Mouse (Mus musculus): ENCODE measurements at regions not wholly inside any gene's neighbourhood (a gene's known extent, or its start where the extent isn't known, plus 50 kb on each side); places are given as distances from the start of the nearest gene placed in this dataset.
A peak's percentile ranks its signal among the peaks of the same experiment; 100 is the strongest.

GRCm38 (mm10) chr11:24708790-24709189 is 630.9 kb downstream of the Bcl11a start:
- no peak overlapping the region for H3K4me3 ChIP-seq

GRCm38 (mm10) chr11:24716539-24717287 is 638.9 kb downstream of the Bcl11a start:
- 86% methylated on average over 12 of the region's 12 CpGs for WGBS
- no peaks in the 10 kb centered on the region for H3K9me3 ChIP-seq (replicated peaks)
- H3K4me3 ChIP-seq, result no peak overlapping the region
- H3K4me1 ChIP-seq, result peaks cover 8% of the 10 kb centered on the region; the same call in 1 of the 2 replicates
- no peaks in the 10 kb centered on the region for H3K27me3 ChIP-seq (ENCODE audit: low read depth, poor library complexity, severe bottlenecking)
- DNase-seq (ENCODE audit: low spot score), result no peak
- H3K36me3 ChIP-seq, result no peaks in the 10 kb centered on the region
- H3K27ac ChIP-seq (replicated peaks), result no peak overlapping the region

More at GRCm38 (mm10) chr11:24708790-24709189, 630.9 kb downstream of the Bcl11a start:
- Histone ChIP-seq H3K27ac (replicated peaks) (no peak overlapping the region), H3K36me3 (no peaks in the 10 kb centered on the region), H3K9me3 (replicated peaks) (no peaks in the 10 kb centered on the region), H3K4me1 (no peaks in the 10 kb centered on the region), H3K27me3 (ENCODE audit: low read depth, poor library complexity, severe bottlenecking) (no peaks in the 10 kb centered on the region)
- DNase-seq (ENCODE audit: low spot score), result no peak
- WGBS, result 89% methylated on average over 3 of the region's 3 CpGs

GRCm38 (mm10) chr11:24724259-24724937 is 646.5 kb downstream of the Bcl11a start:
- H3K27me3 ChIP-seq (ENCODE audit: low read depth, poor library complexity, severe bottlenecking), result no peaks in the 10 kb centered on the region
- no peaks in the 10 kb centered on the region for H3K9me3 ChIP-seq (replicated peaks)
- H3K27ac ChIP-seq (replicated peaks), result no peak overlapping the region
- DNase-seq (ENCODE audit: low spot score), result no peak
- H3K36me3 ChIP-seq, result no peaks in the 10 kb centered on the region
- H3K4me1 ChIP-seq, result 0 out of 2 replicates have a peak, but pooled peaks cover 3% of the 10 kb centered on the region
- WGBS, result 91% methylated on average over 5 of the region's 5 CpGs
- no peak overlapping the region for H3K4me3 ChIP-seq

- Histone ChIP-seq H3K27me3 (ENCODE audit: low read depth, poor library complexity, severe bottlenecking) (no peaks in the 10 kb centered on the region), H3K4me3 (no peak overlapping the region), H3K36me3 (no peaks in the 10 kb centered on the region), H3K4me1 (peaks cover 6% of the 10 kb centered on the region; the same call in 1 of the 2 replicates), H3K27ac (replicated peaks) (no peak overlapping the region), H3K9me3 (replicated peaks) (no peaks in the 10 kb centered on the region)
- 41% methylated on average over 3 of the region's 3 CpGs for WGBS
- no peak for DNase-seq (ENCODE audit: low spot score)
Measured at GRCm38 (mm10) chr11:24726331-24726730, 648.5 kb downstream of the Bcl11a start.

- Histone ChIP-seq H3K27ac (replicated peaks) (no peak overlapping the region), H3K27me3 (ENCODE audit: low read depth, poor library complexity, severe bottlenecking) (no peaks in the 10 kb centered on the region), H3K4me3 (no peak overlapping the region), H3K9me3 (replicated peaks) (no peaks in the 10 kb centered on the region), H3K36me3 (no peaks in the 10 kb centered on the region), H3K4me1 (peaks cover 9% of the 10 kb centered on the region; the same call in 1 of the 2 replicates)
- no peak for DNase-seq (ENCODE audit: low spot score)
- WGBS, result 52% methylated on average over 1 of the region's 1 CpGs
Measured at GRCm38 (mm10) chr11:24727404-24727803, 649.5 kb downstream of the Bcl11a start.

- DNase-seq (ENCODE audit: low spot score), result no peak
- 13% methylated on average over 1 of the region's 1 CpGs for WGBS
- Histone ChIP-seq H3K9me3 (replicated peaks) (no peaks in the 10 kb centered on the region), H3K4me3 (no peak overlapping the region), H3K27ac (replicated peaks) (no peak overlapping the region), H3K36me3 (no peaks in the 10 kb centered on the region), H3K27me3 (ENCODE audit: low read depth, poor library complexity, severe bottlenecking) (no peaks in the 10 kb centered on the region), H3K4me1 (peaks cover 13% of the 10 kb centered on the region; the same call in 1 of the 2 replicates)
Measured at GRCm38 (mm10) chr11:24731431-24731830, 653.6 kb downstream of the Bcl11a start.

GRCm38 (mm10) chr11:24739710-24740255 is 661.9 kb downstream of the Bcl11a start:
- Histone ChIP-seq H3K27ac (replicated peaks) (peak overlapping the region; percentile 80), H3K36me3 (no peaks in the 10 kb centered on the region), H3K27me3 (ENCODE audit: low read depth, poor library complexity, severe bottlenecking) (0 out of 2 replicates have a peak, but pooled peaks cover 6% of the 10 kb centered on the region), H3K9me3 (replicated peaks) (no peaks in the 10 kb centered on the region), H3K4me3 (peak overlapping the region; percentile 47), H3K4me1 (peaks cover 45% of the 10 kb centered on the region)
- 5% methylated on average over 14 of the region's 14 CpGs for WGBS
- peak; percentile 58 for DNase-seq (ENCODE audit: low spot score)

GRCm38 (mm10) chr11:24740466-24740865 is 662.6 kb downstream of the Bcl11a start:
- H3K27me3 ChIP-seq (ENCODE audit: low read depth, poor library complexity, severe bottlenecking), result 0 out of 2 replicates have a peak, but pooled peaks cover 6% of the 10 kb centered on the region
- H3K4me3 ChIP-seq, result no peak overlapping the region
- no peaks in the 10 kb centered on the region for H3K36me3 ChIP-seq
- no peak for DNase-seq (ENCODE audit: low spot score)
- 53% methylated on average over 2 of the region's 2 CpGs for WGBS
- H3K9me3 ChIP-seq (replicated peaks), result no peaks in the 10 kb centered on the region
- peaks cover 45% of the 10 kb centered on the region for H3K4me1 ChIP-seq
- no peak overlapping the region for H3K27ac ChIP-seq (replicated peaks)

- no peak overlapping the region for H3K4me3 ChIP-seq
- 47% methylated on average over 8 of the region's 8 CpGs for WGBS
- H3K9me3 ChIP-seq (replicated peaks), result no peaks in the 10 kb centered on the region
- peaks cover 39% of the 10 kb centered on the region for H3K4me1 ChIP-seq
- H3K27ac ChIP-seq (replicated peaks), result no peak overlapping the region
- H3K36me3 ChIP-seq, result no peaks in the 10 kb centered on the region
- 0 out of 2 replicates have a peak, but pooled peaks cover 6% of the 10 kb centered on the region for H3K27me3 ChIP-seq (ENCODE audit: low read depth, poor library complexity, severe bottlenecking)
- DNase-seq (ENCODE audit: low spot score), result no peak
Measured at GRCm38 (mm10) chr11:24742561-24742960, 664.7 kb downstream of the Bcl11a start.

GRCm38 (mm10) chr11:24743439-24743838 is 665.6 kb downstream of the Bcl11a start:
- Histone ChIP-seq H3K27ac (replicated peaks) (peak overlapping the region; percentile 43), H3K9me3 (replicated peaks) (no peaks in the 10 kb centered on the region), H3K4me1 (peaks cover 39% of the 10 kb centered on the region), H3K4me3 (no peak overlapping the region), H3K27me3 (ENCODE audit: low read depth, poor library complexity, severe bottlenecking) (0 out of 2 replicates have a peak, but pooled peaks cover 6% of the 10 kb centered on the region), H3K36me3 (no peaks in the 10 kb centered on the region)
- no peak for DNase-seq (ENCODE audit: low spot score)
- WGBS, result 44% methylated on average over 1 of the region's 1 CpGs

GRCm38 (mm10) chr11:24745841-24746240 is 668.0 kb downstream of the Bcl11a start:
- H3K4me1 ChIP-seq, result peaks cover 21% of the 10 kb centered on the region
- no peak overlapping the region for H3K27ac ChIP-seq (replicated peaks)
- DNase-seq (ENCODE audit: low spot score), result no peak
- 0 out of 2 replicates have a peak, but pooled peaks cover 6% of the 10 kb centered on the region for H3K27me3 ChIP-seq (ENCODE audit: low read depth, poor library complexity, severe bottlenecking)
- no peak overlapping the region for H3K4me3 ChIP-seq
- 80% methylated on average over 4 of the region's 4 CpGs for WGBS
- no peaks in the 10 kb centered on the region for H3K36me3 ChIP-seq
- no peaks in the 10 kb centered on the region for H3K9me3 ChIP-seq (replicated peaks)

GRCm38 (mm10) chr11:24750144-24750779 is 672.4 kb downstream of the Bcl11a start:
- WGBS, result 86% methylated on average over 7 of the region's 7 CpGs
- no peak for DNase-seq (ENCODE audit: low spot score)
- Histone ChIP-seq H3K9me3 (replicated peaks) (no peaks in the 10 kb centered on the region), H3K36me3 (no peaks in the 10 kb centered on the region), H3K27me3 (ENCODE audit: low read depth, poor library complexity, severe bottlenecking) (no peaks in the 10 kb centered on the region), H3K27ac (replicated peaks) (no peak overlapping the region), H3K4me1 (no peaks in the 10 kb centered on the region), H3K4me3 (no peak overlapping the region)

All from midbrain, embryonic 10.5 days (tissue).